Mouse (Mus musculus): ENCODE data around the gene Eif4a3.

Eif4a3 gene

GRCm38 (mm10) chr11:119299391-119300245 lies at the start of gene Eif4a3:
Gene Eif4a3 (minus strand): TSS chr11:119300089.
- peak; percentile 93 for DNase-seq (ENCODE audit: low read depth, low spot score)

- DNase-seq (ENCODE audit: low read depth, low spot score): no peak
Observed at GRCm38 (mm10) chr11:119347125-119347524, 47.2 kb upstream of the Eif4a3 start.

- no peak for DNase-seq (ENCODE audit: low read depth, low spot score)
Observed at GRCm38 (mm10) chr11:119344865-119345264, 45.0 kb upstream of the Eif4a3 start.

- no peak for DNase-seq (ENCODE audit: low read depth, low spot score)
Observed at GRCm38 (mm10) chr11:119344178-119344577, 44.3 kb upstream of the Eif4a3 start.

GRCm38 (mm10) chr11:119339637-119340036 lies 39.7 kb upstream of the Eif4a3 start:
- peak; percentile 69 for DNase-seq (ENCODE audit: low read depth, low spot score)

GRCm38 (mm10) chr11:119339179-119339578 lies 39.3 kb upstream of the Eif4a3 start:
- no peak for DNase-seq (ENCODE audit: low read depth, low spot score)

GRCm38 (mm10) chr11:119338271-119339059 lies 38.6 kb upstream of the Eif4a3 start:
- no peak for DNase-seq (ENCODE audit: low read depth, low spot score)

- DNase-seq (ENCODE audit: low read depth, low spot score): no peak
Observed at GRCm38 (mm10) chr11:119331970-119332369, 32.1 kb upstream of the Eif4a3 start.

GRCm38 (mm10) chr11:119330592-119330991 lies 30.7 kb upstream of the Eif4a3 start:
- no peak for DNase-seq (ENCODE audit: low read depth, low spot score)

GRCm38 (mm10) chr11:119325068-119325467 lies 25.2 kb upstream of the Eif4a3 start:
- DNase-seq (ENCODE audit: low read depth, low spot score): no peak

- no peak for DNase-seq (ENCODE audit: low read depth, low spot score)
Observed at GRCm38 (mm10) chr11:119322521-119322920, 22.6 kb upstream of the Eif4a3 start.

- no peak for DNase-seq (ENCODE audit: low read depth, low spot score)
Observed at GRCm38 (mm10) chr11:119316720-119317119, 16.8 kb upstream of the Eif4a3 start.

- DNase-seq (ENCODE audit: low read depth, low spot score): no peak
Observed at GRCm38 (mm10) chr11:119314252-119314936, 14.5 kb upstream of the Eif4a3 start.

GRCm38 (mm10) chr11:119310621-119311020 lies 10.7 kb upstream of the Eif4a3 start:
- DNase-seq (ENCODE audit: low read depth, low spot score): no peak

- no peak for DNase-seq (ENCODE audit: low read depth, low spot score)
Observed at GRCm38 (mm10) chr11:119307916-119308315, 8.0 kb upstream of the Eif4a3 start.

- DNase-seq (ENCODE audit: low read depth, low spot score): no peak
Observed at GRCm38 (mm10) chr11:119307658-119307867, 7.7 kb upstream of the Eif4a3 start, which contains the start of gene Card14. Gene Card14 (plus strand): TSS chr11:119307768.

GRCm38 (mm10) chr11:119306762-119307657 lies 7.1 kb upstream of the Eif4a3 start:
- no peak for DNase-seq (ENCODE audit: low read depth, low spot score)

GRCm38 (mm10) chr11:119304904-119305712 lies 5.2 kb upstream of the Eif4a3 start:
- DNase-seq (ENCODE audit: low read depth, low spot score): no peak

- DNase-seq (ENCODE audit: low read depth, low spot score): no peak
Observed at GRCm38 (mm10) chr11:119300986-119301385, 1.1 kb upstream of the Eif4a3 start.

- no peak for DNase-seq (ENCODE audit: low read depth, low spot score)
Observed at GRCm38 (mm10) chr11:119300246-119300935, 502 bp upstream of the Eif4a3 start.
